Mouse (Mus musculus) bone marrow, adult 2 months (tissue): Measurements from ENCODE around the gene Zc3hav1. TPM values are rescaled to one million over a fixed set of nuclear protein-coding genes. Genes with fewer than 3 reads are reported as not detected.

Experiments
- H3K27ac ChIP-seq: fragments of 200-500 bp; 2 replicates; pipeline ENCODE4 v1.5.1; 2012; ENCODE audit warnings: low read depth, mild to moderate bottlenecking, control low read depth, inconsistent platforms, low read length; ENCODE audit not compliant: control insufficient read depth, poor library complexity, insufficient read depth
- H3K4me1 ChIP-seq: fragments of 200-500 bp; 2 replicates; pipeline ENCODE4 v1.6.1; 2011; ENCODE audit warnings: low read length; ENCODE audit not compliant: control insufficient read depth, insufficient read depth
- H3K4me3 ChIP-seq: fragments of 200-500 bp; replicated peaks from 2 replicates; pipeline ENCODE3; 2011; ENCODE audit warnings: mild to moderate bottlenecking, low read depth, low read length, control low read depth; ENCODE audit not compliant: control insufficient read depth
- CTCF ChIP-seq: fragments of 200-500 bp; IDR thresholded peaks from 2 replicates; pipeline ENCODE4 v1.5.1; 2011; ENCODE audit warnings: low read length, control low read depth; ENCODE audit not compliant: control insufficient read depth, insufficient read depth
- POLR2A ChIP-seq: fragments of 200-500 bp; IDR thresholded peaks from 2 replicates; pipeline ENCODE4 v1.6.1; 2011; ENCODE audit warnings: low read depth, mild to moderate bottlenecking, control low read depth, low read length, borderline replicate concordance; ENCODE audit not compliant: control insufficient read depth
- WGBS: fragments of 180-500 bp; shearing (Covaris S2); methylation state at CpG from one replicate; pipeline ENCODE4 v1.1.7; 2018; 5-methylcytosine and 5-hydroxymethylcytosine counted together
- polyA plus RNA-seq: library from polyadenylated mRNA; stranded (reverse); fragments of >200 nt; gene quantifications from 2 replicates; pipeline ENCODE4 v1.2.4, GENCODE M21; 2011; ENCODE audit warnings: low replicate concordance; ENCODE audit not compliant: missing spikeins, insufficient read depth, insufficient read length

Gene Zc3hav1
- polyA plus RNA-seq, 1 experiment: 46.8 TPM

- no peak for TF ChIP-seq POLR2A
- TF ChIP-seq CTCF: peak; percentile 41; the same call in 1 of the 2 replicates
- Histone ChIP-seq H3K4me3 (no peak overlapping the region), H3K4me1 (no peaks in the 10 kb centered on the region; the same call in 1 of the 2 replicates), H3K27ac (no peak overlapping the region)
- 90% methylated on average over 4 of the region's 4 CpGs for WGBS
These were observed 17.2 kb downstream of the Zc3hav1 start for GRCm38 (mm10) chr6:38337166-38337705.

DNA sequence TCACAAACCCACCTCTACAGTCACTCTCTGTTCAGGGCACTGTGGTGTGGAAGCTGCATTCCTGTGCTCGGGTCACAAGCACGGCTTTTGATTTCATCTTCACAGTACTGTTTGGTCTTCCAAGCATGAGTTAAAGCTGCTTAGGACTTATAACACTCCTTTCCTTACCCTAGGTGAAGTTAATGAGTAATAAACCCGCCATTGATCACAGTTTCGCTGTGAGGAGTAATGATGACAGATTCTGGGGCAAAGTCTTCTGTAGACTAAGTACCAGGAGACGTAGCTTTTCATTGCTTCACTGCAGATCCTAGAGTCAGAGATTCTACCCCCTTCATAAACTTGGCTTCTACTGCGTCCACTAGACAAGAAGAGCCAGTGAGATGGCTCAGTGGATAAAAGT, 19.1 kb downstream of the Zc3hav1 start:
- TF ChIP-seq CTCF: no peak
- TF ChIP-seq POLR2A: no peak
- Histone ChIP-seq H3K4me3 (no peak overlapping the region), H3K27ac (no peak overlapping the region), H3K4me1 (no peaks in the 10 kb centered on the region; the same call in 1 of the 2 replicates)
- WGBS: 92% methylated on average over 6 of the region's 6 CpGs

DNA sequence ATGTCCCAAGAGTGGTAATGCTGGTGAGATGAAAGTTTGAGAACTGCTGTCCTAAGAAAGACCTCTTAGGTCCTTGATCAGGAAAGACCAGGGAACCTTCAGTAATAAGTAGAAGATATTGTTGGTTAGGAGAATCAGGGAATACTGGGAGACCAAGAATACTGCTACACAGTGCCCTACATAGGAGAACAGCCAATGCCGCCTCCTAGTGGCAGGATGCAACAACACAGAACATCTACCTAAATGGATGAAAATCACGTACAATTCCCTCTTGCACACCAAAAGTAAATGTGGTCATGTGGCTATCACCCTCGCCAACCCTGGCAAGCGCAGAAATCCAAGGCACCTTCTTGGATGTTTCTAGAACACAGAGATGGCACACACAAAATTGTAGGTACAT, 27.8 kb downstream of the Zc3hav1 start:
- Histone ChIP-seq H3K4me3 (no peak overlapping the region), H3K27ac (no peak overlapping the region), H3K4me1 (no peaks in the 10 kb centered on the region)
- 84% methylated on average over 4 of the region's 4 CpGs for WGBS
- peak; percentile 27; the same call in 1 of the 2 replicates for TF ChIP-seq CTCF
- TF ChIP-seq POLR2A: no peak

DNA sequence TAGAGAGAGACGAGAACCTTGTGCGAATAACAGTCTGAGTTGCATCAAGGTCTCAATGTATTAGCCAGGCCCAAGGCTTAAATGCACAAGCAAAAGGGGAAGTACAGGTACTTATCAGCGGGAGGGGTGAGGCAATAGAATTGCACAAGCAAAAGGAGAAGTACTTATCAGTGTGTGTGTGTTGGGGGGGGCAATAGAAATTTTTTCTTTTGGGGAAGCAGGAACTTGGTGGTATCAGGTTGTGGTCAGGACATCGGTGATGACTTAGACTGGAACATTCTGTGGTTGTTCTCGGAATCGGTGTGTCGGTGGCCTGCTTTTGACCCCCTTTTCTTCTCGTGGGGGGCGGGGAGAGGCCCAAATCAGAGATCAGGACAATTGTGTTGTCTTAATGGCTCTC, 33.8 kb downstream of the Zc3hav1 start:
- TF ChIP-seq POLR2A (no peak), CTCF (no peak)
- 73% methylated on average over 9 of the region's 9 CpGs for WGBS
- no peaks in the 10 kb centered on the region for H3K4me1 ChIP-seq
- no peak overlapping the region for H3K4me3 ChIP-seq
- H3K27ac ChIP-seq: no peak overlapping the region

DNA sequence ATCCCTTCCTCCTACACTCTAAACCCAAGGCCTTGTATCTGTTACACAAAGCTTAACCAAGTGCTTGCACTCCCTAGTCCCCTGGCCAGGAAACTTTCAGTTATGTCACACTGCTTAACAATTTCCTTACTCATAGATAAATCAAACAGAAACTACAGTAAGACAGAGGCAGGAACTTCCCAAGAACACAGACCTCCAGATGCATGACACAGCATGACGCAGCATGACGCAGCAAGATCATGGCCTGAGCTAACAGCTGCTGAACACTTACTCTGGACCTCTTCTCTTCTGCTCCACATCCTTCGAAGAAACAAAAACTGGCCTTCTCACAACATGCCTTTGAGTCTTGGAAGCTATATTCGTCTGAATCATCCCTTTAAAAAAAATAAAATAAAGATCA, 38.4 kb downstream of the Zc3hav1 start:
- no peak overlapping the region; the same call in 1 of the 2 replicates for H3K27ac ChIP-seq
- 91% methylated on average over 4 of the region's 4 CpGs for WGBS
- H3K4me3 ChIP-seq: no peak overlapping the region

DNA sequence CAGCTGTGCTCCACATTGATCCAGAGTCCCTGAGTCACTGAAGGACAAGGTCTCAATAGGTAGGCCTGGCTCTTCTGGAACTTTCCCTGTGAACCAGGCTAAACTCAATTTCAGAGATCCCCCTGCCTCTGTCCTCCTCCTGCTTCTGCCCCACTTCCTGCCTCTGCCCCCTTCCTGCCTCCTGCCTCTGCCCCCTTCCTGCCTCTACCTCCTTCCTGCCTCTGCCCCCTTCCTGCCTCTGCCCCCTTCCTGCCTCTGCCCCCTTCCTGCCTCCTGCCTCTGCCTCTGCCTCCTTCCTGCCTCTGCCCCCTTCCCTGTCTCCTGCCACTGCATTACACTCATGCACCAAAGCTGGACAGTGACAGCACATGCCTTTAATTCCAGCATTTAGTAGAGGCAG, 44.7 kb downstream of the Zc3hav1 start:
- no peak for TF ChIP-seq POLR2A
- no peak for TF ChIP-seq CTCF
- no peak overlapping the region for H3K27ac ChIP-seq
- no peak overlapping the region for H3K4me3 ChIP-seq
- no peaks in the 10 kb centered on the region for H3K4me1 ChIP-seq

More for the DNA sequence above, 38.4 kb downstream of the Zc3hav1 start:
- H3K4me1 ChIP-seq: no peaks in the 10 kb centered on the region
- TF ChIP-seq POLR2A (no peak), CTCF (no peak)

- no peak for TF ChIP-seq CTCF
- no peak for TF ChIP-seq POLR2A
- 84% methylated on average over 3 of the region's 3 CpGs for WGBS
- H3K4me1 ChIP-seq: no peaks in the 10 kb centered on the region
- no peak overlapping the region for H3K4me3 ChIP-seq
- H3K27ac ChIP-seq: no peak overlapping the region
These were observed 49.4 kb downstream of the Zc3hav1 start for GRCm38 (mm10) chr6:38304981-38305380.

DNA sequence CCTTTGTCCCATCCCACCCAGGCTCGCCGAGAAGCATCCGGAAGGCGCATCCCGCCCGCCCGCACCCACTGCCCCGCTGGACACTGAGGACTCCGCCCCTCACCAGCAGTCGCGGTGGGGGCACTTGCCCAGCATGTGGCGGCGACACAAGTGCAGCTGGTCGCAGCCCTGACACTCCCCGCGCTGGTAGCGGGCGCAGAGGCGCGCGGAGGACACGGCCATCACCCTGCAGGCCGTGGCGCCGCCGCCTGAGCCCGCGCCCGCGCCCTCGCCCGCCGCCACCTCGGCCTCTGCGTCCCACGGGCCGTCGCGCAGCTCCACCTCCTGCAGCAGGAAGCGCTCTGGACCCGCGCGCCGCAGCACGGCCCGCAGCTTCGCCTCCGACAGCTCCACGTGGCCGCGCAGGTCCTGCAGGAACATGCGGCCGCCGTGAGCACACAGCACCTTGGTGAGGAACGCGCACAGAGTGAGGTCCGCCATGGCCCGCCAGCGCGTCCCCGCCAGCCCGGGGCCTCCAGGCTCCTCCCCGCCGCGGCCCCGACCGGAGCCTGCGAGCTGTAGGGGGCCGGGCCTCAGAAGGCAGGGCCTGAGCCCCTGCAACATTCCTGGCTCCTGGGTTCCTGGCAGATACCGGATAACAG, 55.5 kb downstream of the Zc3hav1 start, which contains the start of gene Zc3hav1l:
Zc3hav1l (minus strand) TSS at position 499 of the 641 bp plus-strand sequence.
- Histone ChIP-seq H3K4me1 (no peaks in the 10 kb centered on the region; the same call in 1 of the 2 replicates), H3K4me3 (peak within 1 kb of the TSS; percentile 77), H3K27ac (peak within 1 kb of the TSS; percentile 29; the same call in 1 of the 2 replicates)
- under 1% methylated on average over 70 of the region's 70 CpGs for WGBS
- TF ChIP-seq POLR2A (no peak), CTCF (no peak)
